Mouse (Mus musculus): ENCODE data around the gene Phf13.
"Not testable (repeated sequence)": the region's sequence is repeated elsewhere in the genome, so short reads cannot be mapped to it uniquely, and the experiment has no call there.

The Phf13 gene

DNA sequence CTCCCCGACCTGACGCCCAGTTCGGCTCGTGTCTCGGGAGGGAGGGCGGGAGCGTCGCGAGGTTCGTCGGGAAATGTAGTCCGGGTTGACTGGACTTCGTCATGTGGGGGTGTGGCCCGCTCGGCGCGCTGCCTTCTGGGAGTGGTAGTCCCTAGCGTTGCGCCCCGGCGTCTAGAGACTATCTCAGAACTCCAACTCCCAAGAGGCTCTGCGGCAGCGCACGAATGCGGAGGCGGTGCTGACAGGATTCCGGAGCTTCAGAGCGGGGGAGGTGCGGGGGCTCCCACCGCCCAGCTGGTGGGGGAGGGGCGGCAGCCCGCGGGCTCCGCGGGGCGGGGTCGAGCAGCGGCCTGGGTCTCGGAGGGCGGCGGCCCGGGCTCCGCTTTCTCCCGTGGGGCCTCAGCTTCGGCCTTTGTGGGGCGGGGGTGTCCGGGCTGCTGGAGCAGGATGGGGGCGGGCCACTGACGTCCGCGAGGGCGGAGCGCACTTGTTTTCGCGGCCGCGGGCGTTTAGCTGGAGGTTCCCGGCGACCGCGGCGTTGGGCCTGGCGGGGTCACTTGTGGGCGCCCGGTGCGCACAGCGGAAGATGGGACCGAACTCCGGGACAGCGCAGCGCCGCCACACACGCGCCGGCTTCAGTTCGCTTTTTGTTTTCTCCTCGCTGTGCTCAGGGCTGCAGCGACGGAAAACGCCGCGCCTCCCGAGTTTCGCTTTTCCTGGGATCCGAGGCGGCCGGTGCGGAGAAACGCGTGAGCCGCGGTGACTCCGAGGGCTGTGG is at the start of gene Phf13:
TSS of gene Phf13 (minus strand) at position 86 of the 778 bp plus-strand sequence.
- in situ Hi-C loops (cut with MboI; ENCODE audit: low sequenced_read_pairs) = no loop called here

DNA sequence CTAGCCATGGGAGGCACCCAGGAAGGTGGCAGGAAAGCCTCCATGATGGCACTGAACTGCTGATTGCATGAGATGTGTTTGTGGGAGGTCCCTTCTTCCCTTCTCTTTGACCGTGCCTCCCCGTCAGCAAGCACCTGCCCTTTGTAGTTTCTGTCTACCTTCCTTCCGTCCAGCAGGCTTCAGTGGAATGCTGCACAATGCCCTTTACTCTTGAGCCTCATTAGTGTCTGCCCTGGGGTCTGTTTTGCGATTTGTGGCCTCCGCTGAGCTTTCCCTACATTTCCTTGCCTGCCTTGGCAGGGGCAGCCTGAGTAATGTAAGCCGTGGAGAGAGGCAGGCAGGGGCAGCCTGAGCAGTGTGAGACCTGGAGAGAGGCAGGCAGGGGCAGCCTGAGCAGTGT is 48.6 kb upstream of the Phf13 start:
- in situ Hi-C loops (cut with MboI; ENCODE audit: low sequenced_read_pairs) = no loop called here

GRCm38 (mm10) chr4:152043171-152043570 is 47.1 kb upstream of the Phf13 start:
- in situ Hi-C loops (cut with MboI; ENCODE audit: low sequenced_read_pairs) = no loop called here

GRCm38 (mm10) chr4:152041924-152042641 is 46.0 kb upstream of the Phf13 start:
- in situ Hi-C loops (cut with MboI; ENCODE audit: low sequenced_read_pairs) = no loop called here

- in situ Hi-C loops (cut with MboI; ENCODE audit: low sequenced_read_pairs) = no loop called here
Observed at GRCm38 (mm10) chr4:152039831-152040310, 43.8 kb upstream of the Phf13 start.

GRCm38 (mm10) chr4:152038985-152039830 is 43.1 kb upstream of the Phf13 start, which contains the start of gene Nol9:
TSS of gene Nol9 (plus strand) at chr4:152039321.
- in situ Hi-C loops (cut with MboI; ENCODE audit: low sequenced_read_pairs) = no loop called here

DNA sequence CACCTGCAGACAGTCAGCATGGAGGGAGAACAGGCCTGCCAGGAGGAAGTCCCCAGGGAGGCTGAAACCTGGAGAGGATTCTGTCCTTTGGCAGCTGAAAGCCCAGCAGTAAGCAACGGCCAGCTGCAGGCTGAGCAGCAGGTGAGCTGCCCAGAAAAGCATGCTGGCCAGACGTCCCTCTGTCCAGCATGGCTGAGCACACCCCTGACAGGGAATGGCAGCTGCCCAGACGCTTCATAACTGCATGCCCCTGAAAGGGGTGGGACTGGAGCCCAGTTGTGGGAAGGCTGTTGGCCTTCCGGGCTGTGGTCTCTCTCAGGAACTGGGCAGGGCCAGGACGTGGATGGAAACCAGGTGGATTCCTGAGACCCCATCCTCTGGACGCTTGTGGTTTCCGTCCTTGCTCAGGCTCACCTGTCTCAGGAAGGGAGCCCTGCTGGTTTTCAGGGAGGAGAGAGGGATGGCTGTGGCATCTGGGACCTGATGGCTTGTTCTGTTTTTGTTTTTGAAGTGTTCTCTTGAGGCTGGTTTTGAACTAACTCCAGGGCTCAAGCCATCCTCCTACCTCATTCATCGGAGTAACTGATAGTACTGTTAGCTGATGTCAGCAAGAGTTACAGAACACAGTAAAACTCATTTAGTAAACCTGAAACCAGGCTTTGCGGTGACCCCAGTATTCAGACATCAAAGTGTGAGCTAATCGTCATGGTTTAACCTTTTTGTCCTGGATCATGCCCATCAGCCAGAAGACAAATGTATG is 42.3 kb upstream of the Phf13 start, which contains the start of gene Tas1r1:
TSS of gene Tas1r1 (minus strand) at position 344 of the 760 bp plus-strand sequence.
- in situ Hi-C loops (cut with MboI; ENCODE audit: low sequenced_read_pairs) = no loop called here

GRCm38 (mm10) chr4:152036464-152036863 is 40.4 kb upstream of the Phf13 start:
- in situ Hi-C loops (cut with MboI; ENCODE audit: low sequenced_read_pairs) = not testable (repeated sequence)

DNA sequence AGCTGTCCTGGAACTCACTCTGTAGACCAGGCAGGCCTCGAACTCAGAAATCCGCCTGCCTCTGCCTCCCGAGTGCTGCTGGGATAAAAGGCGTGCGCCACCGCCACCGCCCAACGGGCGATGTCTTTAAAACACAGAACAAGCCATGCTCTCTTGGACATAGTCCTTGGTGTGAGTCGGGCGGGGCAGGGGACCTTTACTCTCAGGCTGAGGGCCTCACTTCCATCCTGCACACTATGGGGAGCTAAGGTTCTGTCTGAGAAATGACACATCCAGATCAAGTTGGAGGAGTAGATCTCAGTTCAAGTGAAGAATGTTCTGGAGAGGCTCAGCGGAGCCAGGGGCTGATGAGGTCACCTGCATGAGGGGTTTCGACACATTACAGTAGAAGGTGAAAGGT is 36.9 kb upstream of the Phf13 start:
- in situ Hi-C loops (cut with MboI; ENCODE audit: low sequenced_read_pairs) = no loop called here

DNA sequence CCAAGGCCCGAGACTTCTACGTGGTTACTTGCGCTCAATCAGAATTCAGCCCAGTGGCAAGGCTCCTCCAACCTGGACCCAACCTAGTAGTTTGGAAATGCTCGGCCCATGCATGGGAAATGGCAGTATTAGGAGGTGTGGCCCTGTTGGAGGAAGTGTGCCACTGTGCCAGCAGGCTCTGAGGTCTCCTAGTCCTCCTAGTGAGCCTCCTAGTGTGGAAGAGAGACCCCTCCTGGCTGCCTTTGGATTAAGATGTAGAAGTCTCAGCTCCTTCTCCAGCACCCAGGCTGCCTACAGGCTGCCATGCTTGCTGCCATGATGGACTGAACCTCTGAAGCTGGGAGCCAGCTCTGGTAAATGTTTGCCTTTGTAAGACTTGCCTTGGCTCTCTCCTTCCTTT is 33.9 kb upstream of the Phf13 start:
- in situ Hi-C loops (cut with MboI; ENCODE audit: low sequenced_read_pairs) = no loop called here

DNA sequence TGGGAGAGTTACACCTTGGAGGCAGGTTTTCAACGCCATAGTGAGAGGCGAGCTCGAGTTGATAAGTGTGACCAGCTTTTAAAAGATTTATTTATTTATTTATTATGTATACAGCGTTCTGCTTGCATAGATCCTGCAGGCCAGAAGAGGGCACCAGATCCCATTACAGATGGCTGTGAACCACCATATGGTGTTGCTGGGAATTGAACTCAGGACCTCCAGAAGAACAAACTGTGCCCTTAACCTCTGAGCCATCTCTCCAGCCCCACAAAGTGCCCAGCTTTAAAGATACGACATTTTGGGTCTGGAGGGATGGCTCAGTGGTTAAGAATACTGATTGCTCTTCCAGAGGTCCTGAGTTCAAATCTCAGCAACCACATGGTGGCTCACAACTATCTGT is 33.0 kb upstream of the Phf13 start:
- in situ Hi-C loops (cut with MboI; ENCODE audit: low sequenced_read_pairs) = no loop called here

- in situ Hi-C loops (cut with MboI; ENCODE audit: low sequenced_read_pairs) = no loop called here
Observed at GRCm38 (mm10) chr4:152028456-152028855, 32.4 kb upstream of the Phf13 start.

- in situ Hi-C loops (cut with MboI; ENCODE audit: low sequenced_read_pairs) = no loop called here
Observed at GRCm38 (mm10) chr4:152027524-152027923, 31.5 kb upstream of the Phf13 start, which contains the start of gene Zbtb48. TSS of gene Zbtb48 (minus strand) at chr4:152027671.

DNA sequence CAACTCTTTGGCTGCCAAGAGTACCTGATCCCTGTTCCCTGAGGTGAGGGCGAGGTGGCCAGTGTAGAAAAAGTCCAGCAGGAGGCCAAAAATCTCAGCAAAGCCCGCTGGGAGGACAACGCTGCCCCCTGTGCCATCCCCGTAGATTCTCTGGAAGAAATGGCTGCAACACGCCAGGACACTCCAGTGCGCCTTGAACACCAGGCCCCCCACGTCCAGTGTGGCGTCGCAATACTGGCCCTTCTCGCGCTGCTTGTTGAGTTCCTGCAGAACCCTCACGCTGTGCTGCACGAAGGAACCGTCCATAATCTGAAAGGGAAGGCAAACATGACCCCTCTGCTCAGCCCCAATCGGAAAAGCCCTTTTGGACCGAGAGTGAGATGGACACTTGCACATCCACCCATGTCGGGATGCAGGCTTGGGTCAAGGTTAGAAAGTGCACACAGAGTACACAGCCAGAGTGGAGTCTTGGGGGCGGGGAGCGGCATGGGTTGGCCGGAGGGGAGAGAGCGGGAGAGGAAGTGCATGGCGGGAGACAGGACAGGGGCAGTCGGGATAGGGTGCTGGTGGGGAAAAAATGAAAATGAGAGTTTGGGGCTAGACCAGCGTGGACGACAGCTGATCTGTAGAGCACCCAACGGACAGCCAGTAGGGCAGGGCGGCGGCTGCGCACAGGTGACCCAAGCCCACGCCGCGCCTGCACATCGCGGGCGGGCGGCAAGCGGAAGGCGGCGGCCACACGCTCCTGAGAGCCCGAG is 30.9 kb upstream of the Phf13 start:
- in situ Hi-C loops (cut with MboI; ENCODE audit: low sequenced_read_pairs) = no loop called here

DNA sequence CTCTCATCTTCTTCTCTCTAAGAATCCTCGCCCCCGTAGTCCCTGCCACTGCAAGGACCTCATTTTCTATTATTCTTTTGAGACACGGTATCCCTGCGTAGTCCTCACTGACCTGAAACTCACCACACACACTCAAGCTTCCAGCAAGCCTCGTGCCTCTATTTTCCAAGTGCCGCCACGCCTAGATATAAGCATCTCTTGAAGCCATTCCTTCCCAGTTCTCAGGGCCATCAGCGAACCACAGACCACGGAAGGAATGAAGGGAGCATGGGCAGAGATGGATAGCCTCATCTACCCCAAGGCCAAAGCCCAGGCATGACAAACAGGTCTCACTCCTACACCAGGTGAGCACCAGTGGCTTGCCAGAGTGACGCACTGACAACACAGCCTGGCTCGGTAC is 28.5 kb upstream of the Phf13 start:
- in situ Hi-C loops (cut with MboI; ENCODE audit: low sequenced_read_pairs) = no loop called here

- in situ Hi-C loops (cut with MboI; ENCODE audit: low sequenced_read_pairs) = no loop called here
Observed at GRCm38 (mm10) chr4:152022506-152022905, 26.4 kb upstream of the Phf13 start.

GRCm38 (mm10) chr4:152021568-152022097 is 25.6 kb upstream of the Phf13 start:
- in situ Hi-C loops (cut with MboI; ENCODE audit: low sequenced_read_pairs) = no loop called here

- in situ Hi-C loops (cut with MboI; ENCODE audit: low sequenced_read_pairs) = no loop called here
Observed at GRCm38 (mm10) chr4:152020024-152020423, 24.0 kb upstream of the Phf13 start.

DNA sequence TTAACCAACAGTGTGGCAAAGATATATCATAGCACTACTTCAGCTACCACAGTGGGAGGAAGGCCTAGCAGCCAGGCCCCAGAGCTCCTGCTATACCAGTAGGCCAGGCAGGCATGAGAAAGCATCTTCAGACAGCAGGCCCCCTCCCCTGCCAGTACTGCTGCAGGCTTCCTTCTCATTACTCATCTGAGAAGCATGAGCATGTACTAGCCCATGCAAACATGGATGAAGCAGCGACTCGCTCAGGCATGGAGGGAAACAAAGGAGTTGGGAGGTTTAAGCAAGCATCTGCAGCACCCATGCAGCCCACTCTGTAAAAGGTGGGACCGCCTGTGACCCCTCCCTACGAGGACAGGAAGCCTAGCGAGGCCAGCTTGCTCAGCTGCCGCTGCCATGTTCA is 23.0 kb upstream of the Phf13 start:
- in situ Hi-C loops (cut with MboI; ENCODE audit: low sequenced_read_pairs) = no loop called here

Measured in CH12F3 (cell line).